Mouse (Mus musculus): ENCODE data around the gene Bnc2. TPM values are rescaled to one million over a fixed set of nuclear protein-coding genes. Genes with fewer than 3 reads are reported as not detected.

The Bnc2 gene
- polyA plus RNA-seq, 1 experiment from 2014 or later: 7.0 TPM

GRCm38 (mm10) chr4:84527066-84527933 lies 147.8 kb downstream of the Bnc2 start:
- Histone ChIP-seq H3K36me3 (ENCODE audit: control insufficient read depth, insufficient read depth, low read length) (no peaks in the 10 kb centered on the region), H3K4me1 (ENCODE audit: control insufficient read depth, insufficient read depth, low read depth, low read length) (peaks cover 7% of the 10 kb centered on the region), H3K4me3 (ENCODE audit: low read length) (no peak overlapping the region), H3K27me3 (replicated peaks; ENCODE audit: control insufficient read depth, insufficient read depth, low read length) (0 out of 2 replicates have a peak, but pooled peaks cover 4% of the 10 kb centered on the region), H3K4me2 (ENCODE audit: low read length) (no peak overlapping the region), H3K27ac (ENCODE audit: low read depth, low read length) (no peak overlapping the region), H3K9ac (ENCODE audit: low read depth, low read length) (no peak overlapping the region), H3K9me3 (ENCODE audit: control insufficient read depth, low read length) (no peaks in the 10 kb centered on the region)
- 9% methylated on average over 15 of the region's 15 CpGs for WGBS
- ATAC-seq: no peak

GRCm38 (mm10) chr4:84523651-84524221 lies 151.3 kb downstream of the Bnc2 start:
- Histone ChIP-seq H3K4me3 (ENCODE audit: low read length) (no peak overlapping the region), H3K36me3 (ENCODE audit: control insufficient read depth, insufficient read depth, low read length) (no peaks in the 10 kb centered on the region), H3K9me3 (ENCODE audit: control insufficient read depth, low read length) (no peaks in the 10 kb centered on the region), H3K27me3 (replicated peaks; ENCODE audit: control insufficient read depth, insufficient read depth, low read length) (0 out of 2 replicates have a peak, but pooled peaks cover 4% of the 10 kb centered on the region), H3K4me2 (ENCODE audit: low read length) (no peak overlapping the region), H3K4me1 (ENCODE audit: control insufficient read depth, insufficient read depth, low read depth, low read length) (peaks cover 7% of the 10 kb centered on the region), H3K9ac (ENCODE audit: low read depth, low read length) (no peak overlapping the region), H3K27ac (ENCODE audit: low read depth, low read length) (no peak overlapping the region)
- WGBS: 39% methylated on average over 4 of the region's 4 CpGs
- no peak for ATAC-seq

GRCm38 (mm10) chr4:84523211-84523610 lies 151.9 kb downstream of the Bnc2 start:
- Histone ChIP-seq H3K27ac (ENCODE audit: low read depth, low read length) (no peak overlapping the region), H3K4me2 (ENCODE audit: low read length) (no peak overlapping the region), H3K9ac (ENCODE audit: low read depth, low read length) (no peak overlapping the region), H3K36me3 (ENCODE audit: control insufficient read depth, insufficient read depth, low read length) (no peaks in the 10 kb centered on the region), H3K27me3 (replicated peaks; ENCODE audit: control insufficient read depth, insufficient read depth, low read length) (0 out of 2 replicates have a peak, but pooled peaks cover 4% of the 10 kb centered on the region), H3K4me3 (ENCODE audit: low read length) (no peak overlapping the region), H3K9me3 (ENCODE audit: control insufficient read depth, low read length) (no peaks in the 10 kb centered on the region), H3K4me1 (ENCODE audit: control insufficient read depth, insufficient read depth, low read depth, low read length) (peaks cover 7% of the 10 kb centered on the region)
- WGBS: 14% methylated on average over 5 of the region's 5 CpGs
- peak; percentile 34; the same call in 1 of the 2 replicates for ATAC-seq

GRCm38 (mm10) chr4:84521562-84521961 lies 153.5 kb downstream of the Bnc2 start:
- H3K4me3 ChIP-seq (ENCODE audit: low read length): no peak overlapping the region
- 0 out of 2 replicates have a peak, but pooled peaks cover 4% of the 10 kb centered on the region for H3K27me3 ChIP-seq (replicated peaks; ENCODE audit: control insufficient read depth, insufficient read depth, low read length)
- H3K9me3 ChIP-seq (ENCODE audit: control insufficient read depth, low read length): no peaks in the 10 kb centered on the region
- H3K4me2 ChIP-seq (ENCODE audit: low read length): no peak overlapping the region
- ATAC-seq: no peak
- H3K4me1 ChIP-seq (ENCODE audit: control insufficient read depth, insufficient read depth, low read depth, low read length): peaks cover 7% of the 10 kb centered on the region
- H3K9ac ChIP-seq (ENCODE audit: low read depth, low read length): no peak overlapping the region
- H3K36me3 ChIP-seq (ENCODE audit: control insufficient read depth, insufficient read depth, low read length): no peaks in the 10 kb centered on the region
- WGBS: 81% methylated on average over 5 of the region's 5 CpGs
- no peak overlapping the region for H3K27ac ChIP-seq (ENCODE audit: low read depth, low read length)

- Histone ChIP-seq H3K27ac (ENCODE audit: low read depth, low read length) (no peak overlapping the region), H3K4me1 (ENCODE audit: control insufficient read depth, insufficient read depth, low read depth, low read length) (no peaks in the 10 kb centered on the region), H3K27me3 (replicated peaks; ENCODE audit: control insufficient read depth, insufficient read depth, low read length) (no peaks in the 10 kb centered on the region), H3K4me2 (ENCODE audit: low read length) (no peak overlapping the region), H3K4me3 (ENCODE audit: low read length) (no peak overlapping the region), H3K9me3 (ENCODE audit: control insufficient read depth, low read length) (no peaks in the 10 kb centered on the region), H3K36me3 (ENCODE audit: control insufficient read depth, insufficient read depth, low read length) (no peaks in the 10 kb centered on the region), H3K9ac (ENCODE audit: low read depth, low read length) (no peak overlapping the region)
- ATAC-seq: no peak
- 84% methylated on average over 1 of the region's 1 CpGs for WGBS
Observed at GRCm38 (mm10) chr4:84510466-84510865, 164.6 kb downstream of the Bnc2 start.

- 98% methylated on average over 3 of the region's 3 CpGs for WGBS
- H3K36me3 ChIP-seq (ENCODE audit: control insufficient read depth, insufficient read depth, low read length): no peaks in the 10 kb centered on the region
- no peaks in the 10 kb centered on the region for H3K27me3 ChIP-seq (replicated peaks; ENCODE audit: control insufficient read depth, insufficient read depth, low read length)
- H3K9me3 ChIP-seq (ENCODE audit: control insufficient read depth, low read length): no peaks in the 10 kb centered on the region
- H3K27ac ChIP-seq (ENCODE audit: low read depth, low read length): no peak overlapping the region
- H3K9ac ChIP-seq (ENCODE audit: low read depth, low read length): no peak overlapping the region
- no peaks in the 10 kb centered on the region for H3K4me1 ChIP-seq (ENCODE audit: control insufficient read depth, insufficient read depth, low read depth, low read length)
- no peak for ATAC-seq
- H3K4me2 ChIP-seq (ENCODE audit: low read length): no peak overlapping the region
- no peak overlapping the region for H3K4me3 ChIP-seq (ENCODE audit: low read length)
Observed at GRCm38 (mm10) chr4:84507551-84507950, 167.5 kb downstream of the Bnc2 start.

- H3K9ac ChIP-seq (ENCODE audit: low read depth, low read length): no peak overlapping the region
- H3K36me3 ChIP-seq (ENCODE audit: control insufficient read depth, insufficient read depth, low read length): no peaks in the 10 kb centered on the region
- H3K4me1 ChIP-seq (ENCODE audit: control insufficient read depth, insufficient read depth, low read depth, low read length): no peaks in the 10 kb centered on the region; the same call in 1 of the 2 replicates
- no peaks in the 10 kb centered on the region for H3K9me3 ChIP-seq (ENCODE audit: control insufficient read depth, low read length)
- no peaks in the 10 kb centered on the region for H3K27me3 ChIP-seq (replicated peaks; ENCODE audit: control insufficient read depth, insufficient read depth, low read length)
- no peak overlapping the region for H3K4me2 ChIP-seq (ENCODE audit: low read length)
- H3K27ac ChIP-seq (ENCODE audit: low read depth, low read length): no peak overlapping the region
- ATAC-seq: no peak
- H3K4me3 ChIP-seq (ENCODE audit: low read length): no peak overlapping the region
- WGBS: 62% methylated on average over 8 of the region's 8 CpGs
Observed at GRCm38 (mm10) chr4:84502581-84503269, 172.3 kb downstream of the Bnc2 start.

GRCm38 (mm10) chr4:84500796-84501349 lies 174.2 kb downstream of the Bnc2 start:
- H3K4me3 ChIP-seq (ENCODE audit: low read length): no peak overlapping the region
- ATAC-seq: 0 out of 2 replicates have a peak, but pooled peaks have one; percentile 48
- H3K4me2 ChIP-seq (ENCODE audit: low read length): no peak overlapping the region
- no peak overlapping the region for H3K9ac ChIP-seq (ENCODE audit: low read depth, low read length)
- H3K27me3 ChIP-seq (replicated peaks; ENCODE audit: control insufficient read depth, insufficient read depth, low read length): no peaks in the 10 kb centered on the region
- H3K4me1 ChIP-seq (ENCODE audit: control insufficient read depth, insufficient read depth, low read depth, low read length): no peaks in the 10 kb centered on the region; the same call in 1 of the 2 replicates
- no peak overlapping the region for H3K27ac ChIP-seq (ENCODE audit: low read depth, low read length)
- WGBS: 48% methylated on average over 4 of the region's 4 CpGs
- H3K9me3 ChIP-seq (ENCODE audit: control insufficient read depth, low read length): no peaks in the 10 kb centered on the region
- H3K36me3 ChIP-seq (ENCODE audit: control insufficient read depth, insufficient read depth, low read length): no peaks in the 10 kb centered on the region
